Mouse (Mus musculus): ENCODE results near the gene Cct2. TPM values are rescaled to one million over a fixed set of nuclear protein-coding genes. Genes with fewer than 3 reads are reported as not detected.

Cct2 gene
- total RNA-seq (2014; rRNA removed) (234 and 266 TPM in 2 replicates), polyA plus RNA-seq (2015; fragmentation: Nextera tagmentation; extraction: Ambion mirVana) (216 and 219 TPM in 2 replicates)

- peaks cover 28% of the 10 kb centered on the region for H3K36me3 ChIP-seq (ENCODE audit: insufficient read depth, low read length)
- ATAC-seq (peak; percentile 96), DNase-seq (ENCODE audit: low spot score) (peak; percentile 99)
- peak within 1 kb of the TSS; percentile 89 for H3K4me2 ChIP-seq (ENCODE audit: low read depth, low read length)
- no peaks in the 10 kb centered on the region for H3K4me1 ChIP-seq (ENCODE audit: insufficient read depth, low read length)
- peak within 1 kb of the TSS; percentile 99 for H3K4me3 ChIP-seq (ENCODE audit: low read length)
- WGBS, result under 1% methylated on average over 68 of the region's 68 CpGs
- TF ChIP-seq CTCF (IDR thresholded peaks at IDR 0.05; ENCODE audit: low read depth), result peak; percentile 19; the same call in 1 of the 2 replicates
- no peaks in the 10 kb centered on the region for H3K9me3 ChIP-seq (ENCODE audit: low read length)
- peak within 1 kb of the TSS; percentile 82 for H3K9ac ChIP-seq (replicated peaks; ENCODE audit: low read length)
- H3K27ac ChIP-seq, result peak within 1 kb of the TSS; percentile 90
- no peaks in the 10 kb centered on the region for H3K27me3 ChIP-seq (ENCODE audit: insufficient read depth, low read length)
Measured at GRCm38 (mm10) chr10:117063254-117064021, at the start of gene Cct2. Gene Cct2, minus strand, starts transcription at chr10:117063814.

GRCm38 (mm10) chr10:117112545-117112944, 48.9 kb upstream of the Cct2 start:
- DNase-seq (ENCODE audit: low spot score) (no peak), ATAC-seq (no peak)
- H3K27ac ChIP-seq, result no peak overlapping the region
- no peaks in the 10 kb centered on the region for H3K27me3 ChIP-seq (ENCODE audit: insufficient read depth, low read length)
- no peak overlapping the region for H3K4me3 ChIP-seq (ENCODE audit: low read length)
- no peak overlapping the region for H3K4me2 ChIP-seq (ENCODE audit: low read depth, low read length)
- H3K9ac ChIP-seq (replicated peaks; ENCODE audit: low read length), result no peak overlapping the region
- no peaks in the 10 kb centered on the region for H3K4me1 ChIP-seq (ENCODE audit: insufficient read depth, low read length)
- WGBS, result 53% methylated on average over 2 of the region's 2 CpGs
- H3K36me3 ChIP-seq (ENCODE audit: insufficient read depth, low read length), result no peaks in the 10 kb centered on the region
- no peaks in the 10 kb centered on the region for H3K9me3 ChIP-seq (ENCODE audit: low read length)
- TF ChIP-seq CTCF (IDR thresholded peaks at IDR 0.05; ENCODE audit: low read depth), result no peak

- no peak for ATAC-seq
- H3K4me2 ChIP-seq (ENCODE audit: low read depth, low read length), result no peak overlapping the region
- peak overlapping the region; percentile 11; the same call in 1 of the 2 replicates for H3K27ac ChIP-seq
- DNase-seq (ENCODE audit: low spot score), result no peak
- no peaks in the 10 kb centered on the region for H3K36me3 ChIP-seq (ENCODE audit: insufficient read depth, low read length)
- WGBS, result 43% methylated on average over 7 of the region's 7 CpGs
- H3K9ac ChIP-seq (replicated peaks; ENCODE audit: low read length), result no peak overlapping the region
- H3K9me3 ChIP-seq (ENCODE audit: low read length), result no peaks in the 10 kb centered on the region
- H3K27me3 ChIP-seq (ENCODE audit: insufficient read depth, low read length), result no peaks in the 10 kb centered on the region
- no peak overlapping the region for H3K4me3 ChIP-seq (ENCODE audit: low read length)
- no peak for TF ChIP-seq CTCF (IDR thresholded peaks at IDR 0.05; ENCODE audit: low read depth)
- no peaks in the 10 kb centered on the region for H3K4me1 ChIP-seq (ENCODE audit: insufficient read depth, low read length)
Measured at GRCm38 (mm10) chr10:117111455-117111854, 47.8 kb upstream of the Cct2 start.

GRCm38 (mm10) chr10:117110271-117110670, 46.7 kb upstream of the Cct2 start:
- H3K9me3 ChIP-seq (ENCODE audit: low read length), result no peaks in the 10 kb centered on the region
- no peaks in the 10 kb centered on the region for H3K4me1 ChIP-seq (ENCODE audit: insufficient read depth, low read length)
- H3K4me2 ChIP-seq (ENCODE audit: low read depth, low read length), result no peak overlapping the region
- no peaks in the 10 kb centered on the region for H3K36me3 ChIP-seq (ENCODE audit: insufficient read depth, low read length)
- no peak overlapping the region for H3K9ac ChIP-seq (replicated peaks; ENCODE audit: low read length)
- no peak overlapping the region for H3K4me3 ChIP-seq (ENCODE audit: low read length)
- no peaks in the 10 kb centered on the region for H3K27me3 ChIP-seq (ENCODE audit: insufficient read depth, low read length)
- ATAC-seq (no peak), DNase-seq (ENCODE audit: low spot score) (no peak)
- TF ChIP-seq CTCF (IDR thresholded peaks at IDR 0.05; ENCODE audit: low read depth), result no peak
- WGBS, result 80% methylated on average over 3 of the region's 3 CpGs
- H3K27ac ChIP-seq, result no peak overlapping the region

- WGBS, result 37% methylated on average over 3 of the region's 3 CpGs
- Histone ChIP-seq H3K27me3 (ENCODE audit: insufficient read depth, low read length) (no peaks in the 10 kb centered on the region), H3K4me1 (ENCODE audit: insufficient read depth, low read length) (no peaks in the 10 kb centered on the region), H3K4me2 (ENCODE audit: low read depth, low read length) (no peak overlapping the region), H3K36me3 (ENCODE audit: insufficient read depth, low read length) (no peaks in the 10 kb centered on the region), H3K9me3 (ENCODE audit: low read length) (no peaks in the 10 kb centered on the region), H3K4me3 (ENCODE audit: low read length) (no peak overlapping the region), H3K9ac (replicated peaks; ENCODE audit: low read length) (no peak overlapping the region), H3K27ac (no peak overlapping the region)
- TF ChIP-seq CTCF (IDR thresholded peaks at IDR 0.05; ENCODE audit: low read depth), result no peak
- no peak for DNase-seq (ENCODE audit: low spot score)
- no peak for ATAC-seq
Measured at GRCm38 (mm10) chr10:117106686-117107085, 43.1 kb upstream of the Cct2 start.

- 12% methylated on average over 4 of the region's 4 CpGs for WGBS
Measured at GRCm38 (mm10) chr10:117106244-117106643, 42.6 kb upstream of the Cct2 start.

GRCm38 (mm10) chr10:117105015-117105414, 41.4 kb upstream of the Cct2 start:
- no peak for DNase-seq (ENCODE audit: low spot score)
- Histone ChIP-seq H3K9me3 (ENCODE audit: low read length) (no peaks in the 10 kb centered on the region), H3K4me2 (ENCODE audit: low read depth, low read length) (no peak overlapping the region), H3K36me3 (ENCODE audit: insufficient read depth, low read length) (no peaks in the 10 kb centered on the region), H3K27me3 (ENCODE audit: insufficient read depth, low read length) (no peaks in the 10 kb centered on the region), H3K4me3 (ENCODE audit: low read length) (no peak overlapping the region), H3K4me1 (ENCODE audit: insufficient read depth, low read length) (no peaks in the 10 kb centered on the region), H3K9ac (replicated peaks; ENCODE audit: low read length) (no peak overlapping the region), H3K27ac (no peak overlapping the region)
- WGBS, result 71% methylated on average over 4 of the region's 4 CpGs
- no peak for TF ChIP-seq CTCF (IDR thresholded peaks at IDR 0.05; ENCODE audit: low read depth)
- ATAC-seq, result no peak

More at GRCm38 (mm10) chr10:117106244-117106643, 42.6 kb upstream of the Cct2 start:
- Histone ChIP-seq H3K27me3 (ENCODE audit: insufficient read depth, low read length) (no peaks in the 10 kb centered on the region), H3K36me3 (ENCODE audit: insufficient read depth, low read length) (no peaks in the 10 kb centered on the region), H3K9ac (replicated peaks; ENCODE audit: low read length) (no peak overlapping the region), H3K27ac (no peak overlapping the region), H3K4me2 (ENCODE audit: low read depth, low read length) (no peak overlapping the region), H3K4me3 (ENCODE audit: low read length) (no peak overlapping the region), H3K9me3 (ENCODE audit: low read length) (no peaks in the 10 kb centered on the region), H3K4me1 (ENCODE audit: insufficient read depth, low read length) (no peaks in the 10 kb centered on the region)
- no peak for TF ChIP-seq CTCF (IDR thresholded peaks at IDR 0.05; ENCODE audit: low read depth)
- DNase-seq (ENCODE audit: low spot score), result no peak
- no peak for ATAC-seq

Data from hindbrain, postnatal 0 days (tissue).